Mouse (Mus musculus): ENCODE data around the gene Medag.

DNA sequence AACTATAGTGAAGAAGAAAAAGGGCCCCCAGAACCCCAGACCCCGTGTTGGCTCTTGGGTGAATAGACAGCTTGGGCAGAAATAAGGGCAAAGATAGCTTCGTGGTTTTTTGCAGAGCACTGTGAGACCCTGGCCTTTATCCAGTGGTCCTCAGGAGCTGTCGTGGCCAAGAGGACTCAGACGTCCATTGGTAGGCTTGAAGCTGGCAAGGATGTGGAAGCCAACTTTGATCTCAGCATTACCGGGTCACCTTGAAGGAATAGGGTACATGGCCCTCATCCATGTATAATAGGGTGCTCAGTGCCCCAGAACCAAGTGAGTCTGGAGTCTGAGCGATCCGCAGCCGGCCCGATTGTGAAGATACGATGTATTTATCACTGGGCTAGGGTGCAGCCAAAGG lies 1.1 kb downstream of the Medag start:
- TF ChIP-seq EP300 (optimal IDR thresholded peaks at IDR 0.05) = no peak
- TF ChIP-seq CTCF (IDR thresholded peaks at IDR 0.05; ENCODE audit: low read depth) = no peak

Measured in stomach, postnatal 0 days (tissue).